Mouse (Mus musculus) brown adipose tissue, adult 24 weeks (tissue): ENCODE results near the gene Ttc21b. TPM values are rescaled to one million over a fixed set of nuclear protein-coding genes. Genes with fewer than 3 reads are reported as not detected.

Experiments
- H3K27ac ChIP-seq: fragments of 200-500 bp; replicated peaks from 2 replicates; pipeline ENCODE4 v1.5.1; 2012; ENCODE audit warnings: low read depth, mild to moderate bottlenecking, low read length
- H3K4me1 ChIP-seq: fragments of 200-500 bp; 2 replicates; pipeline ENCODE4 v1.6.1; 2012; ENCODE audit warnings: low read length, mixed read lengths; ENCODE audit not compliant: control insufficient read depth, insufficient read depth, insufficient read length
- H3K4me3 ChIP-seq: fragments of 200-500 bp; 2 replicates; pipeline ENCODE4 v1.5.1; 2012; ENCODE audit warnings: low read depth, mild to moderate bottlenecking, low read length, moderate library complexity; ENCODE audit not compliant: insufficient read depth
- polyA plus RNA-seq: library from polyadenylated mRNA; stranded (reverse); fragments of >200 nt; gene quantifications from 2 replicates; pipeline ENCODE4 v1.2.4, GENCODE M21; 2012; ENCODE audit not compliant: missing spikeins, insufficient read depth, insufficient read length

Ttc21b gene
- polyA plus RNA-seq, 1 experiment: 4.6 TPM

DNA sequence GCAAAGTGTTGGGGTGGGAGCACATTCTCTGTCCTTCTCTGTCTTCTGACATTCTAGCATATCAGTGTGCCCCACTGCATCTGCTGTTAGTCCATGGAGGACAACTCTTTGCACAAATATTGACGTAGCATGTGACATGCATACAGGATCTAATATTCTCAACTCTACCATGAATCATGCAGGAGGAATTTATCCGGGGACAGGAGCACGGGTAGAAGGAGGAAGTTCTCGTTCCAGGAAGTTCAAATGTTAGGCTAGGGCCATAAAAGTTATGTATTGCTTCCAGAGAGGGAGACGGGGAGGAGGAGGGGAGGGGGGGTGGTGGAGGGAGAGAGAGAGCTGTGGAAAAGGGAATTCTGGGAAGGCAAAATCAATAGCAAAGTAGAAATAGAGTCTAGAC is 111.6 kb downstream of the Ttc21b start:
- Histone ChIP-seq H3K4me1 (no peaks in the 10 kb centered on the region), H3K27ac (no peak overlapping the region), H3K4me3 (no peak overlapping the region)

DNA sequence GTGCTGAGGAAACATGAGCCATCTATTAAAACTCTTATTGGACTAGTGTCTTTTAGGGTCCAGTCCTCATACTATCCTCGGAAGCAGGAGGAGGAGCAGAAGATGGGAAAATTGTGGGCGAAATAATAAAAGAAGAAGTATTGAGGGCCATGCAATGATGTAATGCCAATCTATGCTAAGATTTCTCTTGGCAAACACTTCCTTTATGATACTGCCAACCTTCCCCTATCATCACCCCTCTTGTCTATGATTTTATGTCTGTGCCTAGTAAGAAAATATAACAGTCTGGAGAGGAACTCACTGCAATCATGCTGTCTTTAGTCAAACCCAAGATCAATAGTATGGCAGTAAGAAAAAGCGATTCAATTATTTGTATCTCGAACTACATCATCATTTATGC is 113.1 kb downstream of the Ttc21b start:
- Histone ChIP-seq H3K27ac (no peak overlapping the region), H3K4me3 (no peak overlapping the region), H3K4me1 (no peaks in the 10 kb centered on the region)

DNA sequence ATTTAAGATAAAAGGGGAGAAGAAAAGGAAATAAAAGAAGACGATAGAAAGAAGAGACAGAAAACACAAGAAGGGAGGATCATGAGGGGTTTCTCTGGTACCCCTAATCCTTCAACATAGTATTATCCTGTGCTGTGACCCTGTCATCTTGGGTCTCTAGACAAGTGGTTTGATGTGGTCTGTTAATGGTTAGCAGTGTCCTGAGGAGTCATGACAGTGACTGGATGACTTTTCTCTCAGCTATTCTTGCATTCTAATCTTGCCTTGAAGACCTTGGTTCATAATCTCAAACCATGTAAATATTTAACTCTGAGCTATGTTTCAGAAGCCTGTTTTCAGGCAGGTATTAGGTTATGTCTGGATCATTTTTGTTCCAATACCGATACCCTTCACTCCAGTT is 113.7 kb downstream of the Ttc21b start:
- no peaks in the 10 kb centered on the region for H3K4me1 ChIP-seq
- H3K4me3 ChIP-seq: no peak overlapping the region
- H3K27ac ChIP-seq: no peak overlapping the region

DNA sequence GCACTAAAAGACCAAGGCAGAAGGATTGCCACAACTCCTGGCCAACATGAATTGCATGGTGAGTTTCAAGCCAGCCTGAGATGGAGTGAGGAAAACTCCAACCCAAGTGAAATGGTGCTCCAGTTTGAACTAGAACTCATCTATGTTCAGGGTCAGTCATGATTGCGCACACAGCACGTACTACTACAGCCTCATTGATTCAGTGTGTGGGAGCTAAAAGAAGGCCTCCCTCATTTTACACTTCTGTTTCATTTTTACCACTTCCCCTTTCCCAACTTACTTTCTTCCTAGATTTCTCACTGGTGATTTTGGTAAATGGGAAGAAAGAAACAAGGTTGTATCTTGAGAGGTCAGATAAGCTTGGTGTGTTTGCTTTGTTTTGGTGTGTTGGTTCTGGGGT is 114.1 kb downstream of the Ttc21b start:
- Histone ChIP-seq H3K4me3 (no peak overlapping the region), H3K4me1 (no peaks in the 10 kb centered on the region), H3K27ac (no peak overlapping the region)

DNA sequence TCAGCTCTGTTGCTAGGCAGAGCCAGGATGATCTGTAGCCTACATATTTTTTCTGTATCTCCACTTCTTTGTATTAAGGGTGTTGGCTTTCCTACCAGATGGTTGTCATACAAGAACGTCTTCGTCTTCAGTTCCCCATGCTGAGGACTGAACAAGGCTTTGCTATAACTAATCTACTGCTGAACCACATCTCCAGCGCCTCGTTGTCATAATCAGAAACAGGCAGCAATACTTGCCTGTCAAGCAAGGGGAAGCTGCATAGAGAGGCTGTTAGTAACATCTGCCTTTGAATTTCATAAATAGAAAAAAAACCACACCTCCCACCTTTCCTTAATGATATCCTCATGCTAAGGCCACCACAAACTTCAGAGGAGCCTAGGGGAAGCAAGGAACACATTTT is 116.2 kb downstream of the Ttc21b start:
- Histone ChIP-seq H3K27ac (no peak overlapping the region), H3K4me1 (no peaks in the 10 kb centered on the region), H3K4me3 (no peak overlapping the region)

Other genes starting within 250 kb of the Ttc21b start
- gene Galnt3, start 131.6 kb downstream of the Ttc21b start, polyA plus RNA-seq: not detected in 2 replicates
- gene Scn1a, start 184.2 kb upstream of the Ttc21b start, polyA plus RNA-seq: not detected in 2 replicates